Mouse (Mus musculus) liver, embryonic 14.5 days (tissue): ENCODE measurements around the gene Plcxd3. TPM values are rescaled to one million over a fixed set of nuclear protein-coding genes. Genes with fewer than 3 reads are reported as not detected.
"Not testable (repeated sequence)": the region's sequence is repeated elsewhere in the genome, so short reads cannot be mapped to it uniquely, and the experiment has no call there.

Source experiments
- ATAC-seq: fragments of 200-750 bp; cut with Nextera tagmentation; 2 replicates; pipeline ENCODE4 v1.8.0; 2017; ENCODE audit warnings: moderate number of reproducible peaks, mild to moderate bottlenecking, moderate library complexity; ENCODE audit not compliant: insufficient read depth
- DNase-seq, 3 experiments: peaks; one replicate each; pipeline ENCODE4 v3.0.0-alpha.2; 2012 to 2013; ENCODE audit warnings: low read depth in 3 of 3, low spot score in 3 of 3
- H3K27ac ChIP-seq: fragments of 300-500 bp; sonication (generic); 2 replicates; pipeline ENCODE4 v1.5.1; 2014; ENCODE audit warnings: moderate library complexity, mild to moderate bottlenecking, control low read depth, inconsistent platforms
- H3K27me3 ChIP-seq: fragments of 300-500 bp; sonication (generic); 2 replicates; pipeline ENCODE4 v1.6.1; 2014; ENCODE audit warnings: mild to moderate bottlenecking, low read length, moderate library complexity; ENCODE audit not compliant: control insufficient read depth, insufficient read depth
- H3K36me3 ChIP-seq: fragments of 300-500 bp; sonication (generic); replicated peaks from 2 replicates; pipeline ENCODE4 v1.6.1; 2014; ENCODE audit warnings: low read depth; ENCODE audit not compliant: control insufficient read depth, insufficient read depth
- H3K4me1 ChIP-seq, 2 experiments: fragments of 200-500 bp in 1 of 2; fragments of 300-500 bp in 1 of 2; sonication (generic) in 1 of 2; replicated peaks; 2 replicates each; pipeline ENCODE4 v1.6.1; 2012 to 2014; ENCODE audit warnings: antibody characterized with exemption in 1 of 2, inconsistent platforms in 1 of 2, low read length in 1 of 2; ENCODE audit not compliant: control insufficient read depth in 2 of 2, insufficient read depth in 2 of 2
- H3K4me2 ChIP-seq: fragments of 300-500 bp; sonication (generic); 2 replicates; pipeline ENCODE4 v1.6.1; 2014; ENCODE audit warnings: low read depth, mild to moderate bottlenecking, control low read depth, moderate library complexity
- H3K4me3 ChIP-seq, 2 experiments: fragments of 200-500 bp in 1 of 2; fragments of 300-500 bp in 1 of 2; sonication (generic) in 1 of 2; 2 replicates each; pipeline ENCODE4 v1.5.1; 2012 to 2014; ENCODE audit warnings: low read depth in 2 of 2, low read length in 2 of 2, mild to moderate bottlenecking in 2 of 2, control low read depth in 1 of 2, inconsistent platforms in 1 of 2, moderate library complexity in 1 of 2; ENCODE audit not compliant: insufficient read depth in 1 of 2
- H3K9ac ChIP-seq: fragments of 300-500 bp; sonication (generic); replicated peaks from 2 replicates; pipeline ENCODE4 v1.6.1; 2014; ENCODE audit warnings: mild to moderate bottlenecking, control low read depth, moderate library complexity
- H3K9me3 ChIP-seq: fragments of 300-500 bp; sonication (generic); 2 replicates; pipeline ENCODE4 v1.6.1; 2016; ENCODE audit warnings: low read length, mixed read lengths; ENCODE audit not compliant: control insufficient read depth
- CTCF ChIP-seq: IDR thresholded peaks from 2 replicates; pipeline ENCODE4 v1.5.1; 2016; ENCODE audit warnings: antibody characterized with exemption, low read depth, control low read depth
- EP300 ChIP-seq: IDR thresholded peaks from 2 replicates; pipeline ENCODE4 v1.6.1; 2016; ENCODE audit warnings: antibody characterized with exemption, low read depth
- WGBS: fragments of 180-500 bp; shearing (Covaris S2); extraction: QIAGEN DNeasy Blood & Tissue Kit; methylation state at CpG from one replicate; pipeline ENCODE4 v1.1.7; 2014; ENCODE audit not compliant: insufficient replicate concordance; 5-methylcytosine and 5-hydroxymethylcytosine counted together
- polyA plus RNA-seq, 2 experiments: library from polyadenylated mRNA; depleted of rRNA in 1 of 2; stranded (reverse) in 1 of 2; unstranded in 1 of 2; fragments of >200 nt; fragmentation: Nextera tagmentation in 1 of 2; extraction: Ambion mirVana in 1 of 2; gene quantifications; 2 replicates each; pipeline versions ENCODE4 v1.2.1 to v1.2.3; 2012 to 2014

Plcxd3 gene
- polyA plus RNA-seq, 2 experiments, result 0.02 to 0.05 TPM

DNA sequence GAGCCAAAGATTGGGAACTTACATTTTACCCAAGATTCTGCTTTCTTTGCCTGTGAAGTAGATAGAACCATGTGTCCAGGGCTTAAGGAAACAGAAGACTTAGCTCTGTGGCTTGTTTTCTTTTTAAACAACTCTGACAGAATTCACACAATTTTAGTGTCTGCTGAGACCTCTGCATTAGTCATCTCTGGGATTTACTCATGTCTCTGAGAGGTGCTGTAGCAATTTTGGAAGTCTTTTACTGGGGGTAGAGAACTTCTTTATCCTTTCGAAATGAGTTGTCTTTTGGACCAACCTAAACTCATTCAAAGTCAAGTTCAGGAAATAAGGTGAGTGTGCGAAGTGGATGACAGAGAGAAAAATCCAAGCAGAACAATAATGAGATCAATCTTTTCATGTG lies 158.4 kb downstream of the Plcxd3 start:
- DNase-seq (no peak), ATAC-seq (no peak)
- H3K27me3 ChIP-seq, result no peaks in the 10 kb centered on the region
- no peaks in the 10 kb centered on the region for H3K4me1 ChIP-seq
- no peak overlapping the region for H3K4me3 ChIP-seq
- H3K4me2 ChIP-seq, result no peak overlapping the region
- H3K36me3 ChIP-seq, result no peaks in the 10 kb centered on the region
- H3K9me3 ChIP-seq, result no peaks in the 10 kb centered on the region
- no peak for TF ChIP-seq CTCF
- WGBS, result 57% methylated on average over 2 of the region's 2 CpGs
- H3K27ac ChIP-seq, result no peak overlapping the region
- H3K9ac ChIP-seq, result no peak overlapping the region

- no peaks in the 10 kb centered on the region for H3K4me1 ChIP-seq
- no peaks in the 10 kb centered on the region for H3K9me3 ChIP-seq
- no peaks in the 10 kb centered on the region for H3K27me3 ChIP-seq
- TF ChIP-seq EP300 (no peak), CTCF (no peak)
- no peak overlapping the region for H3K4me3 ChIP-seq
- no peak overlapping the region for H3K4me2 ChIP-seq
- 61% methylated on average over 5 of the region's 5 CpGs for WGBS
- H3K36me3 ChIP-seq, result no peaks in the 10 kb centered on the region
- DNase-seq (no peak), ATAC-seq (no peak)
- H3K9ac ChIP-seq, result no peak overlapping the region
- no peak overlapping the region for H3K27ac ChIP-seq
Measured at GRCm38 (mm10) chr15:4559121-4559520, 183.8 kb downstream of the Plcxd3 start.

GRCm38 (mm10) chr15:4561431-4561970 lies 186.2 kb downstream of the Plcxd3 start:
- ATAC-seq, result no peak

GRCm38 (mm10) chr15:4595521-4595920 lies 220.2 kb downstream of the Plcxd3 start:
- ATAC-seq, H3K4me3 ChIP-seq, DNase-seq, H3K4me1 ChIP-seq, H3K27ac ChIP-seq, H3K4me2 ChIP-seq, H3K36me3 ChIP-seq, H3K27me3 ChIP-seq, H3K9ac ChIP-seq, H3K9me3 ChIP-seq: not testable (repeated sequence)
- 74% methylated on average over 8 of the region's 8 CpGs for WGBS

More at GRCm38 (mm10) chr15:4561431-4561970, 186.2 kb downstream of the Plcxd3 start:
- Histone ChIP-seq H3K27me3 (no peaks in the 10 kb centered on the region), H3K4me2 (no peak overlapping the region), H3K4me3 (no peak overlapping the region), H3K27ac (no peak overlapping the region), H3K9me3 (no peaks in the 10 kb centered on the region), H3K36me3 (no peaks in the 10 kb centered on the region), H3K4me1 (no peaks in the 10 kb centered on the region), H3K9ac (no peak overlapping the region)
- no peak for DNase-seq
- 49% methylated on average over 6 of the region's 6 CpGs for WGBS
- TF ChIP-seq EP300 (no peak), CTCF (no peak)

DNA sequence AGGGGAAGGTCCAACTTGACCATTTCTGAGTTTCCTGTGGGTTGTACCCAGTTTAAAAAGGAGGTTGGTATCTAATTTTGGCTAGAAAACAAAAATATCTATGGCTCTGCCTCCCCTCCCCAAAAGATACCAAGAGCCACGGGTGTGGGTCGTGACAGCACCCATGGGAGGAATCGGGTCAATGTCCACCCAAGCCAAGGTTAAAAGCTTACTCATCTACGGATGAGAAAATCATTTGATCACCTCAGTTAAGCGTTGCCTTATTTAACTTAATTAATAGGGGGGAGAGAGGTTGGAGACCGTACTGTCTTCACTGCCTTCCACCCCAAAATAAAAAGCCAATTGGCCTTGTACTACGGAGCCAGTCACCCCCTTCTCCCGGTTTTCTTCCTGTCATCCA lies 223.4 kb downstream of the Plcxd3 start:
- not testable (repeated sequence) for H3K27ac ChIP-seq, H3K27me3 ChIP-seq, DNase-seq, H3K36me3 ChIP-seq, H3K4me3 ChIP-seq, H3K9ac ChIP-seq, H3K4me2 ChIP-seq, H3K4me1 ChIP-seq, ATAC-seq, H3K9me3 ChIP-seq
- 72% methylated on average over 8 of the region's 8 CpGs for WGBS

DNA sequence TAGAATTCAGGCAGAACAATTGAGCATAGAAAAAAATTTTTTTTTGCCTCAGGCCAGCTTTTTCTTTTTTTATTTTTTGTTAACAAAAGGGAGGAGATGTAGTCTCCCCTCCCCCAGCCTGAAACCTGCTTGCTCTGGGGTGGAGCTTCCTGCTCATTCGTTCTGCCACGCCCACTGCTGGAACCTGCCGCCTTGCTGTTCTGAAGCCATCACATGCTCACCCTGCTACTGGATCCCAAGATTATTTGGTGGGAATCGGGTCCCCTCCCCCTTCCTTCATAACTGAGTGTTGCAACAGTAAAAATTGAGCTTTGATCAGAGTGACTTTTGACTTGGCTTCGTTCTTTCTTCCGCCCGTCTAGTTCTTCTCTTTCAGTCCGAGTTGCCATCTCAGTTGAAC lies 224.0 kb downstream of the Plcxd3 start:
- H3K36me3 ChIP-seq, H3K4me3 ChIP-seq, H3K4me2 ChIP-seq, H3K27ac ChIP-seq, H3K9me3 ChIP-seq, DNase-seq, H3K4me1 ChIP-seq, H3K27me3 ChIP-seq, ATAC-seq, H3K9ac ChIP-seq: not testable (repeated sequence)
- 62% methylated on average over 8 of the region's 8 CpGs for WGBS
